Mouse (Mus musculus): Measurements from ENCODE around the gene Amdhd2. TPM values are rescaled to one million over a fixed set of nuclear protein-coding genes. Genes with fewer than 3 reads are reported as not detected.
"Not testable (repeated sequence)": the region's sequence is repeated elsewhere in the genome, so short reads cannot be mapped to it uniquely, and the experiment has no call there.

The Amdhd2 gene
- polyA plus RNA-seq, 1 experiment from 2014 or later: 37.4 TPM

GRCm38 (mm10) chr17:24149421-24149820 lies 14.1 kb downstream of the Amdhd2 start:
- Histone ChIP-seq H3K4me3 (no peak overlapping the region), H3K9me3 (no peaks in the 10 kb centered on the region), H3K27ac (replicated peaks) (no peak overlapping the region), H3K4me1 (replicated peaks) (peaks cover 9% of the 10 kb centered on the region), H3K27me3 (no peaks in the 10 kb centered on the region), H3K9ac (no peak overlapping the region), H3K4me2 (no peak overlapping the region), H3K36me3 (no peaks in the 10 kb centered on the region)
- 90% methylated on average over 7 of the region's 7 CpGs for WGBS
- ATAC-seq (ENCODE audit: low read depth): no peak

DNA sequence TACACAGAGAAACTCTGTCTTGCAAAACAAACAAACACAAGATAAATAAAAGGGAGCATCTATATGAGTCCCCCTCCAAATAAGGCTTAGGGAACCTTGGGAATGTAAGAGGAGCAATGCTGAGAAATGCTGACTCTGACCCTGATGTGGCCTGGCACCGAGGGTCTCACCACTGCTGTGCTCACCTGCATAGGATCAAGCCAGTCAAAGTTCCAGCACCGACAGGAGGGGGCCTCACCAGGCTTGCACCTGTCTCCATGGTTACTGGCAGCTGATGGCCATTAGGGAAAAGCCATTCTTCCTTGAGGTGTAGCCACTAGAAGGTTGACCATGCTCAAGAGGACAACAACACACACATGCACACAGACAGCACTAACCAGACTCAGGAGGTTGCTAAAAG lies 20.7 kb downstream of the Amdhd2 start:
- Histone ChIP-seq H3K4me2 (peak overlapping the region; percentile 96; the same call in 1 of the 2 replicates), H3K9ac (no peak overlapping the region), H3K4me3 (0 out of 2 replicates have a peak overlapping the region, but pooled peaks have one; percentile 97), H3K27me3 (no peaks in the 10 kb centered on the region), H3K36me3 (no peaks in the 10 kb centered on the region), H3K9me3 (no peaks in the 10 kb centered on the region), H3K4me1 (replicated peaks) (peaks cover 29% of the 10 kb centered on the region), H3K27ac (replicated peaks) (no peak overlapping the region)
- WGBS: 47% methylated on average over 2 of the region's 2 CpGs
- no peak for ATAC-seq (ENCODE audit: low read depth)

DNA sequence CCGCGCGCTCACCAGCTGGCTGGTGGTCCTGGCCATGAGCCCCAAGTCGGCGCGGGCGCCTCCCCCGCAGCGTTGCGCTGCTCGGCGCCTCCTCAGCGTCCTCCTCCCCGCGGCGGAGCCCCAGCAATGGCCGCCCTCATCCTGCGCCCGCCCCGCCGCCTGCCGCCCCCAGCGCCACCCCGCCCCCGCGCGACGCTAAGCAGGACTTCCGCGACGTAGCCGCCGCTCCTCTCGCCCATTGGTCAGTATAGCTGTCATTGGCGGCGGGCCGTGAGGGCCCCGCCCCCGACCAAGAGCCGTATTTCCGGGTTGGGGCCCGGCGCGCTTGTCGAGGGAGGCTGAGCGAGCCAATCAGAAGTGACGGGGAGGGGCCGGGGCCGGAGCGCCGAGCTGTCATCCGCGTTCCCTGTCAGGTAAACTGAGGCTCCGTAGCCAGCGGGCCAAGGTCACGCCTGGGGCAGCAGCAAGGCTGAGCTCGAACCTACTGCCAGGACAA lies 22.1 kb downstream of the Amdhd2 start:
- Histone ChIP-seq H3K4me1 (replicated peaks) (peaks cover 36% of the 10 kb centered on the region), H3K4me2 (peak overlapping the region; percentile 96), H3K36me3 (no peaks in the 10 kb centered on the region), H3K9me3 (no peaks in the 10 kb centered on the region), H3K9ac (peak overlapping the region; percentile 92), H3K27me3 (no peaks in the 10 kb centered on the region), H3K4me3 (peak overlapping the region; percentile 97), H3K27ac (replicated peaks) (peak overlapping the region; percentile 86)
- ATAC-seq (ENCODE audit: low read depth): peak; percentile 97
- WGBS: under 1% methylated on average over 56 of the region's 57 CpGs

GRCm38 (mm10) chr17:24140845-24141424 lies 22.6 kb downstream of the Amdhd2 start:
- Histone ChIP-seq H3K9ac (peak overlapping the region; percentile 92), H3K4me2 (peak overlapping the region; percentile 96), H3K4me1 (replicated peaks) (peaks cover 36% of the 10 kb centered on the region), H3K9me3 (no peaks in the 10 kb centered on the region), H3K36me3 (no peaks in the 10 kb centered on the region), H3K27me3 (no peaks in the 10 kb centered on the region), H3K4me3 (peak overlapping the region; percentile 97), H3K27ac (replicated peaks) (peak overlapping the region; percentile 86)
- WGBS: under 1% methylated on average over 43 of the region's 43 CpGs
- peak; percentile 20 for ATAC-seq (ENCODE audit: low read depth)

GRCm38 (mm10) chr17:24139968-24140367 lies 23.6 kb downstream of the Amdhd2 start:
- 96% methylated on average over 4 of the region's 4 CpGs for WGBS
- H3K9me3 ChIP-seq: no peaks in the 10 kb centered on the region
- no peak for ATAC-seq (ENCODE audit: low read depth)
- H3K27me3 ChIP-seq: no peaks in the 10 kb centered on the region
- H3K9ac ChIP-seq: peak overlapping the region; percentile 92; the same call in 1 of the 2 replicates
- no peaks in the 10 kb centered on the region for H3K36me3 ChIP-seq
- peak overlapping the region; percentile 96 for H3K4me2 ChIP-seq
- peak overlapping the region; percentile 97 for H3K4me3 ChIP-seq
- peaks cover 36% of the 10 kb centered on the region for H3K4me1 ChIP-seq (replicated peaks)
- no peak overlapping the region for H3K27ac ChIP-seq (replicated peaks)

DNA sequence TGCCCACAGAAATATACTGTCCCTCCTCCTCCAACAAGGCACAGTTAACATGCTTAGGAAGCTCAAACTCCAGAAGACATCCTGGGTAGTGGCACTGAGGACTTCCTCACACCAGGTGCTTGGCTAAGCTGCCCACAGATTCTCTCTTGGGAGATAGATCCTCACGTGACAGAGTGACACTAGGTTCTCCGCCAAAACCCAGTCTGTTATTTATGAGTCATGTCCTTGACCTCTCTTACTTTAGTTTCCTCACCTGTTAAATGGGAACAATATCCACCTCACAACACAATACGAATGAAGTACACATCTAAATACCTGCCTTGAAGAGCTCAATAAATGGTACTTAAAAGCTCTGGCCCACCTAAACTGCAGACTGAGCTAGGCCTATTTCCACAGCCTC lies 24.3 kb downstream of the Amdhd2 start:
- Histone ChIP-seq H3K4me3 (no peak overlapping the region), H3K9ac (no peak overlapping the region), H3K27ac (replicated peaks) (no peak overlapping the region), H3K36me3 (no peaks in the 10 kb centered on the region), H3K4me1 (replicated peaks) (peaks cover 36% of the 10 kb centered on the region), H3K9me3 (no peaks in the 10 kb centered on the region), H3K27me3 (no peaks in the 10 kb centered on the region), H3K4me2 (0 out of 2 replicates have a peak overlapping the region, but pooled peaks have one; percentile 96)
- no peak for ATAC-seq (ENCODE audit: low read depth)
- 83% methylated on average over 3 of the region's 3 CpGs for WGBS

DNA sequence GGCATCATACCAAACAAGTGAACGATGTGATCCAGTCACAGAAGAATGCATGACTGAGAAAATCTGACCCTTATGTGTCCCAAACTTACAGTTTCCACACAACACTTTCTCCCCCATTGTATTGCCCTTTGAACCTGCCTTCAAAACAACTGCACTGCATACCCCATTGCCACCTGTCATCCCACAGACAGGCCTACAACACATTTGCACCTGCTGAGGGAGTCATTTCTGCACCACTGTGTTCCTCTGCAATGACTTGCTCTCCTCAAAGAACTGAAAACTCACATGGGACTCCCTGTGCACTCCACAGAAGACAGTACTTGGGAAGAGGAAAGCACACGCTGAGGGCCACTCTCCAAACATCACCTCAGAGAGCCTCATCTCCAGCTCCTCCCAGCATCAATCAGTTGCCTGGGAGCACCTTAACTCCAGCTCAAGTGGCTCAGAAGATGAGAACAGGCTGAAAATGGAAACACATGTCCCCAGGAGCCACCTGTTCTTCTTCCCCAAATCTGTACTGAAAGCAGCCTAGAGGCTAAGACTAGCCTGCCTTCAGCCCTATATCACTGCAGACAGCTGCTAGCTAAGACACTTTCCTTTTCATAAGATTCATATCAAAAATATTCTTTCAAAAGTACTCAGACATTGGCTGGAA lies 26.2 kb downstream of the Amdhd2 start:
- no peak overlapping the region for H3K9ac ChIP-seq
- no peak for ATAC-seq (ENCODE audit: low read depth)
- H3K4me1 ChIP-seq (replicated peaks): peaks cover 32% of the 10 kb centered on the region
- no peaks in the 10 kb centered on the region for H3K9me3 ChIP-seq
- H3K4me2 ChIP-seq: no peak overlapping the region
- no peak overlapping the region for H3K27ac ChIP-seq (replicated peaks)
- no peaks in the 10 kb centered on the region for H3K36me3 ChIP-seq
- WGBS: 87% methylated on average over 2 of the region's 2 CpGs
- H3K27me3 ChIP-seq: no peaks in the 10 kb centered on the region
- H3K4me3 ChIP-seq: no peak overlapping the region

DNA sequence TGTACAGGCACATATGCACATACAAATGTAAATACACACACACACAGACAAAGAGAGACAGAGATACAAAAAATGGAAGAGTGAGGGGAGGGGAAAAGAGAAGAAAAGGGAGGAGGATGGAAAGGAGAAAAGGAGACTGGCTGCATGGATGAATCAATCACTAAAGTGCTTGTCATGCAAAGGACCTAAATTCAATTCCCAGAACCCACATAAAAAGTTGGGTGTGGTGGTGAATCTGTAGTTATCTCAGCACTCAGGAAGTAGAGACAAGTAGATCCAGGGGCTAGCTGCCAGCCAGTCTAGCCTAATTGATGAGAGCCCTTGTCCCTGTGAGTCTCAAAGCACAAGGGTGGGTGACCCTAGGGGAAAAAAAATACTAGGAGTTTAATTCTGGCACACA lies 29.5 kb downstream of the Amdhd2 start:
- Histone ChIP-seq H3K27me3 (no peaks in the 10 kb centered on the region), H3K4me1 (replicated peaks) (peaks cover 9% of the 10 kb centered on the region), H3K27ac (replicated peaks) (no peak overlapping the region), H3K36me3 (no peaks in the 10 kb centered on the region), H3K4me3 (no peak overlapping the region), H3K9ac (no peak overlapping the region), H3K4me2 (no peak overlapping the region), H3K9me3 (no peaks in the 10 kb centered on the region)
- ATAC-seq (ENCODE audit: low read depth): no peak

DNA sequence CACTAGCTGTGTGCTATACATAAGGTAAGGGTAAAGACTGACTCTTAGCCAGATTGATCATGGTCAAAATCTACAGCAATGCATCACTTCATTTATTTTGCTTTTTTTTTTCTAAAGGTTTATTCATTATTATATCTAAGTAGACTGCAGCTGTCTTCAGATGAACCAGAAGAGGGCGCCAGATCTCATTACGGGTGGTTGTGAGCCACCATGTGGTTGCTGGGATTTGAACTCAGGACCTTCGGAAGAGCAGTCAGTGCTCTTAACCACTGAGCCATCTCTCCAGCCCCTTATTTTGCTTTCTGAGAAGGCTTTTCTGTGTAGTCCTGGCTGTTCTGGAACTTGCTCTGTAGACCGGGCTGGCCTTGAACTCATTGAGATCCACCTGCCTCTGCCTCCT lies 30.6 kb downstream of the Amdhd2 start:
- WGBS: 92% methylated on average over 4 of the region's 4 CpGs
- not testable (repeated sequence) for H3K9me3 ChIP-seq; H3K27me3 ChIP-seq; H3K4me2 ChIP-seq; ATAC-seq (ENCODE audit: low read depth); H3K36me3 ChIP-seq; H3K4me1 ChIP-seq (replicated peaks); H3K4me3 ChIP-seq; H3K9ac ChIP-seq; H3K27ac ChIP-seq (replicated peaks)

DNA sequence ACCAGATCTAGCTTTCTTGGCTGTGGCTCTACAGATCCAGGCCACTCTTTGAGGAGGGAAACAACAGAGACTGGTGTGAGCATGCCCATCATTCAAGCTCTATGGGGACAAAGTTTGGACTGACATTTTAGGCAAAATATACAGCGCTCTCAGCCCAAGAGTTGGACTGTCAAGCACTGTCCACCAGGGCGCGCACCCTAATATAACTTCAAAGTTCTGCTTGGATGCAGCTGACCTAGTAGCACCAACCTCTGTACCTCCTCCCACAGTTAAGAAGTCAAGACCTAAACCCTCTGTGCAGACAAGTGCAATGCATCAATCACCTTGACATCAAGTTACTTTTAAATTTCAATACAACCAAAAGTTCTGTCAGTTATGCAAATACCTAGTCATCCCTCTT lies 32.0 kb downstream of the Amdhd2 start:
- H3K27me3 ChIP-seq: no peaks in the 10 kb centered on the region
- no peak overlapping the region for H3K4me3 ChIP-seq
- no peak overlapping the region for H3K27ac ChIP-seq (replicated peaks)
- no peak overlapping the region for H3K4me2 ChIP-seq
- H3K4me1 ChIP-seq (replicated peaks): no peaks in the 10 kb centered on the region
- H3K9ac ChIP-seq: no peak overlapping the region
- H3K36me3 ChIP-seq: no peaks in the 10 kb centered on the region
- H3K9me3 ChIP-seq: no peaks in the 10 kb centered on the region
- WGBS: 92% methylated on average over 3 of the region's 3 CpGs
- no peak for ATAC-seq (ENCODE audit: low read depth)

GRCm38 (mm10) chr17:24129246-24129645 lies 34.3 kb downstream of the Amdhd2 start:
- H3K9ac ChIP-seq; H3K27ac ChIP-seq (replicated peaks); H3K4me1 ChIP-seq (replicated peaks); H3K4me3 ChIP-seq; H3K9me3 ChIP-seq; H3K4me2 ChIP-seq; H3K36me3 ChIP-seq; H3K27me3 ChIP-seq; ATAC-seq (ENCODE audit: low read depth): not testable (repeated sequence)
- 89% methylated on average over 4 of the region's 4 CpGs for WGBS

DNA sequence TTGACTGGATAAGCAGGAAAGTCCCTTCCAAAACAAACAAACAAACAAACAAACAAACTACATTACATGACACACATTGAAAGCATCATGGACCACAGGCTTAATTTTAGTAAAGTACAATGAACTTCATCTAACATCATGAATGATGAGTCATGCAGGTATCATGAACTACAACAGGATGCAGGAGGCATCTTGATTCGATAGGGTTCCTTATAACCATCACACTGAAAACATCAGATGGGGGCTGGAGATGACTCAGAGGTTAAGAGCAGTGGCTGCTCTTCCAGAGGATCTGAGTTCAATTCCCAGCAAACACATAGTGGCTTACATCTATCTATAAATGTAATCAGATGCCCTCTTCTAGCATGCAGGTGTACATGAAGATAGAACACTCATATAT lies 36.0 kb downstream of the Amdhd2 start:
- WGBS: 87% methylated on average over 1 of the region's 1 CpGs

DNA sequence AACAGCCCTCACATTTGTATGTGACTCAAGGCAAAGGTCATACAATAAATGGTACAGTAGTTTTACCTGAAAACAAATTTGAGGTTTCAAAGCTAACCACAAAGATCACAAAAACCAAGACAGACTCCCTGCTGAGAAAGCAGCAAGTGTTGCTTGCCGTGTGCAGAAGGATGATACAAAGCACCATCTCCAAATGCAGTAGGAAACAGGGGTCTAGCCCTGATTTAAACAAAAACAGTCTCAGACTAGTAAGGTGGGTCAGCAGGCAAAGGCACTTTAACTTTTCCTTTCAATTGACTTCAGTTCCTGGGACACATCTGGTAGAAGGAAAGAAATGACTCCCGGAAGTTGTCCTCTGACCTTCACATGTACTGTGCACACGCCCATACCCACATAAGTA lies 36.8 kb downstream of the Amdhd2 start:
- H3K4me1 ChIP-seq (replicated peaks): no peaks in the 10 kb centered on the region
- H3K4me2 ChIP-seq: no peak overlapping the region
- H3K4me3 ChIP-seq: no peak overlapping the region
- H3K9me3 ChIP-seq: no peaks in the 10 kb centered on the region
- H3K9ac ChIP-seq: no peak overlapping the region
- H3K27ac ChIP-seq (replicated peaks): no peak overlapping the region
- no peaks in the 10 kb centered on the region for H3K36me3 ChIP-seq
- WGBS: 79% methylated on average over 3 of the region's 3 CpGs
- ATAC-seq (ENCODE audit: low read depth): no peak
- H3K27me3 ChIP-seq: no peaks in the 10 kb centered on the region

More for the DNA sequence above, 36.0 kb downstream of the Amdhd2 start:
- Histone ChIP-seq H3K9ac (no peak overlapping the region), H3K36me3 (no peaks in the 10 kb centered on the region), H3K4me2 (no peak overlapping the region), H3K27me3 (no peaks in the 10 kb centered on the region), H3K27ac (replicated peaks) (no peak overlapping the region), H3K4me1 (replicated peaks) (no peaks in the 10 kb centered on the region), H3K9me3 (no peaks in the 10 kb centered on the region), H3K4me3 (no peak overlapping the region)
- ATAC-seq (ENCODE audit: low read depth): no peak

All from neural tube, embryonic 13.5 days (tissue).